Mouse (Mus musculus) hindbrain, postnatal 0 days (tissue): ENCODE measurements around the gene Gadd45g. TPM values are rescaled to one million over a fixed set of nuclear protein-coding genes. Genes with fewer than 3 reads are reported as not detected.

Experiments used
- ATAC-seq: fragments of 200-750 bp; cut with Nextera tagmentation; 2 replicates; pipeline ENCODE4 v1.8.0; 2017; ENCODE audit warnings: mild to moderate bottlenecking, moderate TSS enrichment, moderate library complexity
- DNase-seq: peaks from one replicate; pipeline ENCODE4 v3.0.0-alpha.2; 2015; ENCODE audit warnings: low spot score
- H3K27ac ChIP-seq: fragments of 300-500 bp; sonication (generic); 2 replicates; pipeline ENCODE4 v1.5.1; 2014; ENCODE audit warnings: mild to moderate bottlenecking
- H3K27me3 ChIP-seq: fragments of 300-500 bp; sonication (generic); 2 replicates; pipeline ENCODE4 v1.6.1; 2014; ENCODE audit warnings: low read length, mixed read lengths; ENCODE audit not compliant: insufficient read depth
- H3K36me3 ChIP-seq: fragments of 300-500 bp; sonication (generic); 2 replicates; pipeline ENCODE4 v1.6.1; 2014; ENCODE audit warnings: low read length, mixed read lengths; ENCODE audit not compliant: insufficient read depth
- H3K4me1 ChIP-seq: fragments of 300-500 bp; sonication (generic); 2 replicates; pipeline ENCODE4 v1.6.1; 2014; ENCODE audit warnings: antibody characterized with exemption, low read length, mixed read lengths; ENCODE audit not compliant: insufficient read depth
- H3K4me2 ChIP-seq: fragments of 300-500 bp; sonication (generic); 2 replicates; pipeline ENCODE4 v1.6.1; 2014; ENCODE audit warnings: low read depth, mild to moderate bottlenecking, low read length, moderate library complexity, mixed read lengths
- H3K4me3 ChIP-seq: fragments of 300-500 bp; sonication (generic); 2 replicates; pipeline ENCODE4 v1.5.1; 2014; ENCODE audit warnings: low read length
- H3K9ac ChIP-seq: fragments of 300-500 bp; sonication (generic); replicated peaks from 2 replicates; pipeline ENCODE4 v1.6.1; 2014; ENCODE audit warnings: mild to moderate bottlenecking, low read length, moderate library complexity, mixed read lengths
- H3K9me3 ChIP-seq: fragments of 300-500 bp; sonication (generic); 2 replicates; pipeline ENCODE4 v1.6.1; 2016; ENCODE audit warnings: low read length, mixed read lengths
- CTCF ChIP-seq: IDR thresholded peaks from 2 replicates; pipeline ENCODE4 v1.5.1; 2016; ENCODE audit warnings: antibody characterized with exemption, control low read depth, low read depth
- WGBS: fragments of 180-500 bp; shearing (Covaris S2); extraction: QIAGEN DNeasy Blood & Tissue Kit; methylation state at CpG from one replicate; pipeline ENCODE4 v1.1.7; 2014; 5-methylcytosine and 5-hydroxymethylcytosine counted together
- polyA plus RNA-seq: library from polyadenylated mRNA; unstranded; fragments of >200 nt; fragmentation: Nextera tagmentation; extraction: Ambion mirVana; gene quantifications from 2 replicates; pipeline ENCODE4 v1.2.1, GENCODE M21; 2015
- total RNA-seq: library from RNA; depleted of rRNA; stranded (reverse); fragments of >200 nt; gene quantifications from 2 replicates; pipeline ENCODE4 v1.2.3, GENCODE M21; 2014

Gene Gadd45g
- total and polyA plus RNA-seq, 2 experiments from 2014 or later = 19.0 to 38.6 TPM

DNA sequence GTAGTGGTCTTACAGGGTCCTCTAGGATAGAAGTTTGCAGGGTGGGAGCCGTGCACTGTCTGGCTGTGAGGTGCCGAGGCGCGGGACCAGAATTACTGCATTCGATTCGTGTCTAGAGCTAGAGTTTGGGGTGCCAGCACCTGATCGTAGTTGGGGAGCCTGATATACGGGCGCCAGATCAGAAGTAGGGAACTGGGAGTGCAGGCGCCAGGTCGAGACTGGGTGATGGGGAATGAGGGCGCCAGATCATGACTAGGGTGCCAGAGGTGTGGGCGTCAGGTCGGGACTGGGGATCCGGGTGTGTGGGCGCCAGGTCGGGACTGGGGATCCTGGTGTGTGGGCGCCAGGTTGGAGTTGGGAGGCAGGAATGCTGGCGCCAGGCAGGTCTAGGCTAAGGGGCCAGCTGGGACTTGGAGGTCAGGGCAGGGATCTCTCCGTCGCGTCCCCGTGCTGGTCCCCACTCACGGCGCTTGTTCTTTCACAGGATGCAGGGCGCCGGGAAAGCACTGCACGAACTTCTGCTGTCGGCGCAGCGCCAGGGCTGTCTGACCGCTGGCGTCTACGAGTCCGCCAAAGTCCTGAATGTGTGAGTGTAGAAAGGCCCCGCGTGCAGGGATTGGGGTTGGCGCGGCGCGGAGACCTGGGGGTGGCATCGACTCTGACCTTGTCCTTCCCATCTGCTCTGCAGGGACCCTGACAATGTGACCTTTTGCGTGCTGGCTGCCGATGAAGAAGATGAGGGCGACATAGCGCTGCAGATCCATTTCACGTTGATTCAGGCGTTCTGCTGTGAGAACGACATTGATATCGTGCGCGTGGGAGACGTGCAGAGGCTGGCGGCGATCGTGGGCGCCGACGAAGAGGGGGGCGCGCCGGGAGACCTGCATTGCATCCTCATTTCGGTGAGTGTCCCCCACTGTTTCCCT is 653 bp downstream of the Gadd45g start:
- H3K4me3 ChIP-seq = peak overlapping the region; percentile 67

DNA sequence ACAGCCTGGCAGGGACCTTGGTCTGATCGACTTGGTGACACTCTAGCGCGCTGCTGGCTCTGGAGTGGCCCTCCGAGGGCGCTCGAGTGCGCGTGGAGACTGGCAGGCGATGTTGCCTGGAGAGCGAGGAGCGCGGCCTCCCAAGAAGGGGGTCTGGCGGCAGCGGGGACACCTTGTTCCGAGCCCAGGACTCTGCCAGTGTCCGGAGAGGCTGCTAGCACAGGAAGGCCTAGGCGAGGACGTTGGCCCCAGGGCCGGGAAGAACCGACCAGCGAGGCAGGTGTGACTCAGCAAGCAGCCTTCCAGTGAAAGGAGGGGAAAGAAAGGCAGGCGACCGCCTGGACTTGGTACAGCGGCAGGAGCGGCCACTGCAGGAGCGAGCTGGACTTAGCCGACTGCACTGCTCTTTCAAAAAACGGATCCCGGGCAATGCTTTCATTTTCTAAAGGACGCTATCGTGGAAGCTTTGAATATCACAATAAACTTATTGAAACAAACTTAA is 1.6 kb downstream of the Gadd45g start:
- H3K4me3 ChIP-seq = peak overlapping the region; percentile 67
- peak overlapping the region; percentile 99 for H3K4me2 ChIP-seq
- H3K27me3 ChIP-seq = peaks cover 9% of the 10 kb centered on the region; the same call in 1 of the 2 replicates
- no peaks in the 10 kb centered on the region for H3K9me3 ChIP-seq
- H3K36me3 ChIP-seq = no peaks in the 10 kb centered on the region
- ATAC-seq (no peak), DNase-seq (peak; percentile 88)
- WGBS = under 1% methylated on average over 31 of the region's 31 CpGs
- peak overlapping the region; percentile 78 for H3K9ac ChIP-seq
- H3K4me1 ChIP-seq = peaks cover 12% of the 10 kb centered on the region; the same call in 1 of the 2 replicates
- peak overlapping the region; percentile 81 for H3K27ac ChIP-seq
- peak; percentile 73 for TF ChIP-seq CTCF

More for the DNA sequence above, 653 bp downstream of the Gadd45g start:
- Histone ChIP-seq H3K9ac (peak overlapping the region; percentile 78), H3K27me3 (peaks cover 16% of the 10 kb centered on the region), H3K4me1 (peaks cover 12% of the 10 kb centered on the region; the same call in 1 of the 2 replicates), H3K4me2 (peak overlapping the region; percentile 99), H3K9me3 (no peaks in the 10 kb centered on the region), H3K27ac (peak overlapping the region; percentile 81), H3K36me3 (no peaks in the 10 kb centered on the region)
- DNase-seq = peak; percentile 82
- WGBS = under 1% methylated on average over 62 of the region's 63 CpGs
- ATAC-seq = peak; percentile 41
- no peak for TF ChIP-seq CTCF

DNA sequence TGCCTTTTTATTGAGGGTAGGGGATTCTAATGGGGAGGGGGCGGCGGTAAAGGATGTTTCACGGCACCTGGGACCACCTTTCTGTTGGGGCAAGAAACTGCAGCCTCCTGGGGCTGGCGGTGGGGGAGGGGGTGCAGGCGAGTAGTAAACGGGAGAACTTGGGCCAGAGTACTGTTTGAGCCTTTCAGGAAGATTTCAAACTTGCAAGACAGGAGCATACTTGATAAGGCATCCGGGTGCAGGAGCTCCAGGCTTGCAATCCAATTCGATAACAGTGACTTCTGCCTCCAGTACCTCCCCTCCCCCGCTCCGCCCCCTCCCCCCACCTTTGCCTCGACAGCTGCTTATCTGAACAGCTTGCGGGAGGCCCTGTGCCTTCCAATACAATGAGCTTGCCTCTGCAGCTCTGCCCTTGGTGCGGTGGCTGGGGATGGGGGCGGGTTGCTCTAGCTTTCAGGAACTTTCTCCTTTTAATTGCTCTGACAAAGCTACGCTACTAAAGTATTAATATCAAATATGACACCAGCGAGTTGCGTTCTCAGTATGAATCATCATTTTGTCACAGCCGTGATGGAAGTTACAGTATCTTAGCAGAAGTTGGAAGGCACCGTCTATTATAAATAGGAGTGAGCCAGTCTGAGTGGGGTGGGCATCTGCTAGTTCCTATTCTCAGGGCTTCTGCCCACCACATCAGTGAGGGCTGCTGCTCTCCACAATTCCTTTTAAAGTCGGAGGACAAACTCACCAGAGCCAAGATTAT is 2.2 kb downstream of the Gadd45g start:
- under 1% methylated on average over 19 of the region's 20 CpGs for WGBS
- Histone ChIP-seq H3K4me3 (peak overlapping the region; percentile 67), H3K4me2 (peak overlapping the region; percentile 99), H3K9ac (peak overlapping the region; percentile 78), H3K27ac (peak overlapping the region; percentile 81), H3K4me1 (peaks cover 17% of the 10 kb centered on the region), H3K36me3 (no peaks in the 10 kb centered on the region), H3K9me3 (no peaks in the 10 kb centered on the region), H3K27me3 (peaks cover 3% of the 10 kb centered on the region; the same call in 1 of the 2 replicates)
- ATAC-seq = no peak
- TF ChIP-seq CTCF = no peak
- peak; percentile 51 for DNase-seq

DNA sequence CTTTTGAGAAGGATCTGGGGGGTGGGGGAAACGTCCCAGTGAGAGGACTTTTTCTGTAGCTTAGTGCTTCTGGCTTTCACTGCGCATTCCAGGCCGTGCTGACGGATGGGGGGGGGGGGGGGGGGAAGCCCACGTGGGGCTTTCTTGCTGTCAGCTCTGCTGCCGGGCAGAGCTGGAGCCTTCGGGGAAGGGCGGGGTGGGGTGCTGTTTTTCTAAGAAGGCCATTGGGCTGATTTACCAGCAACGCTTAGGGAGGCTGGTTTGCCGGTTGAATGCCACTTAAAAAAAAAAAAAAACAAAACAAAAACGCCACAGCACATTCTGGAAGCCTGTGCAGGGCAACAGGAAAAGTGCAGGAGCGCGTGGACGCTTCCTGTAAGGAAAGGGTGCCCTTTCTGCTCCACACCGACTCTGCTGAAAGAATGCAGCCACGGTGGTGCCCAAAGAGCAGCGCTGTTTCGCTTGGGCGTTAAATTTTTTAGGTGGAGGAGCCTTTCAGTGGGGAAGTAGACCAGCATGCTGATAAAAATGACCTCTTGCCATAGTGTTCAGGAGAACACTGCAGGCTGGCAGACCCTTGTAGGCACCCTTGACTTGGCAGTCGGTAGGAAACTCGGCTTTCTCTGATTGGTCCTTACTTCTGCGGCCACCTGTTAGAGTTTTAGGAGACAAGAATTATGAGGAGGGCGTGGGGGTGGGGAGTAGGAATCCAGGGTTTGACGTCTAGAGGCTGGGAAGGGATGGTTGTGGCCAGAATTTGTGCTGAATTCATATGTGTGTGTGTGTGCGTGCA is 3.0 kb downstream of the Gadd45g start:
- H3K9ac ChIP-seq = no peak overlapping the region
- no peaks in the 10 kb centered on the region for H3K27me3 ChIP-seq
- 6% methylated on average over 24 of the region's 25 CpGs for WGBS
- no peaks in the 10 kb centered on the region for H3K9me3 ChIP-seq
- no peaks in the 10 kb centered on the region for H3K36me3 ChIP-seq
- H3K4me3 ChIP-seq = peak overlapping the region; percentile 67
- no peak for ATAC-seq
- DNase-seq = peak; percentile 65
- TF ChIP-seq CTCF = no peak
- H3K4me1 ChIP-seq = peaks cover 22% of the 10 kb centered on the region
- H3K27ac ChIP-seq = peak overlapping the region; percentile 81; the same call in 1 of the 2 replicates
- peak overlapping the region; percentile 99 for H3K4me2 ChIP-seq

DNA sequence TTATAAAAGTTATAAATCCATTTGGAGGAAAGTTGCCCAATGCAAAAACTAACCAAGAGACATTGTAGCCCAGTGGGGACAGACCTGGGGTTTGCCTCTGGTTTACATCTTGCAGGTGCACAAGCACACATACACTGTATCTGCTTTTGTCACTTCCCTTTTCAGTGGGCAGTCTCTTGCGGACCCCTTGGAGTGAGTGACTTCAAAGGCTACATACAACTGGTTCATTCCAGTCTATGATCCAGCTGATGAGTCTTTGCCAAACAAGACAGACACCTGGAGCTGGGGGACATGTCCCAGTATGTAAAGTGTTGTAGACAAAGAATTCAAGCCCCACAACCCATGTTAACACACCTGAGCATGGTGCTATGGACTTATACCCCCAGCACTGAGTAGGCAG is 4.1 kb downstream of the Gadd45g start:
- TF ChIP-seq CTCF = no peak
- no peaks in the 10 kb centered on the region for H3K36me3 ChIP-seq
- ATAC-seq (no peak), DNase-seq (no peak)
- H3K9ac ChIP-seq = no peak overlapping the region
- H3K4me2 ChIP-seq = no peak overlapping the region
- 90% methylated on average over 1 of the region's 1 CpGs for WGBS
- H3K27me3 ChIP-seq = no peaks in the 10 kb centered on the region
- H3K4me3 ChIP-seq = no peak overlapping the region
- peaks cover 22% of the 10 kb centered on the region for H3K4me1 ChIP-seq
- H3K9me3 ChIP-seq = no peaks in the 10 kb centered on the region
- no peak overlapping the region for H3K27ac ChIP-seq
